Comparison of ENCODE assay signal across 28 mouse cellular contexts in genomic region chr3:114759290-114760002, GRCm38 (mm10).
DNase-seq lines count a peak whose midpoint lies in the region; ATAC-seq and TF ChIP-seq lines count a peak whose summit lies in the region.
"Had no signal": no experiment of that assay in that cellular context is flagged by ENCODE, and none has a peak within 500 bp of the region (broad histone marks: within the 10 kb centered on the region; RNA-seq: fewer than 3 reads in every experiment).

No protein-coding gene starts in this region.

- H3K9ac ChIP-seq in forebrain, embryonic 11.5 days (ENCODE audit: low read length): no peak overlapping the region
- H3K9ac ChIP-seq in forebrain, embryonic 12.5 days: no peak overlapping the region
- H3K9ac ChIP-seq in hindbrain, postnatal 0 days (replicated peaks; ENCODE audit: low read length): no peak overlapping the region
- H3K9ac ChIP-seq in hindbrain, embryonic 12.5 days: no peak overlapping the region
- no peak overlapping the region for H3K9ac ChIP-seq in midbrain, postnatal 0 days (replicated peaks; ENCODE audit: low read length, poor library complexity, severe bottlenecking)
- no peak overlapping the region for H3K9ac ChIP-seq in midbrain, embryonic 16.5 days (ENCODE audit: low read depth, low read length)
- H3K9ac ChIP-seq in intestine, postnatal 0 days (ENCODE audit: low read depth, low read length): no peak overlapping the region
- H3K9ac ChIP-seq: embryonic facial prominence, embryonic 12.5 days; hindbrain, embryonic 13.5 days; liver, embryonic 14.5 days; lung, embryonic 14.5 days; neural tube, embryonic 13.5 days had no signal

- H3K36me3 ChIP-seq in forebrain, embryonic 11.5 days (ENCODE audit: control insufficient read depth, insufficient read depth, low read length): no peaks in the 10 kb centered on the region
- no peaks in the 10 kb centered on the region for H3K36me3 ChIP-seq in forebrain, embryonic 12.5 days (replicated peaks)
- no peaks in the 10 kb centered on the region for H3K36me3 ChIP-seq in hindbrain, postnatal 0 days (ENCODE audit: insufficient read depth, low read length)
- no peaks in the 10 kb centered on the region for H3K36me3 ChIP-seq in hindbrain, embryonic 12.5 days
- H3K36me3 ChIP-seq in midbrain, postnatal 0 days (ENCODE audit: insufficient read depth, low read length): no peaks in the 10 kb centered on the region
- H3K36me3 ChIP-seq in midbrain, embryonic 16.5 days (ENCODE audit: control insufficient read depth, insufficient read depth, low read length): no peaks in the 10 kb centered on the region
- H3K36me3 ChIP-seq in intestine, postnatal 0 days (ENCODE audit: control insufficient read depth, insufficient read depth): no peaks in the 10 kb centered on the region
- H3K36me3 ChIP-seq: embryonic facial prominence, embryonic 12.5 days; hindbrain, embryonic 13.5 days; neural tube, embryonic 13.5 days had no signal

- H3K4me2 ChIP-seq in forebrain, embryonic 11.5 days (ENCODE audit: low read depth, low read length, severe bottlenecking): no peak overlapping the region
- H3K4me2 ChIP-seq in forebrain, embryonic 12.5 days: no peak overlapping the region
- no peak overlapping the region for H3K4me2 ChIP-seq in hindbrain, postnatal 0 days (ENCODE audit: low read depth, low read length)
- H3K4me2 ChIP-seq in hindbrain, embryonic 12.5 days (replicated peaks): no peak overlapping the region
- H3K4me2 ChIP-seq in midbrain, postnatal 0 days (ENCODE audit: low read depth, low read length, poor library complexity, severe bottlenecking): no peak overlapping the region
- no peak overlapping the region for H3K4me2 ChIP-seq in midbrain, embryonic 16.5 days (ENCODE audit: low read length)
- H3K4me2 ChIP-seq in intestine, postnatal 0 days (replicated peaks; ENCODE audit: low read depth): no peak overlapping the region
- H3K4me2 ChIP-seq: embryonic facial prominence, embryonic 12.5 days; hindbrain, embryonic 13.5 days; lung, embryonic 14.5 days; neural tube, embryonic 13.5 days had no signal

- no peak overlapping the region for H3K27ac ChIP-seq in forebrain, embryonic 11.5 days (ENCODE audit: low read depth, low read length)
- H3K27ac ChIP-seq in forebrain, embryonic 12.5 days: no peak overlapping the region
- H3K27ac ChIP-seq in hindbrain, postnatal 0 days: no peak overlapping the region
- H3K27ac ChIP-seq in hindbrain, embryonic 12.5 days: no peak overlapping the region
- H3K27ac ChIP-seq in midbrain, postnatal 0 days (ENCODE audit: low read depth, low read length): no peak overlapping the region
- no peak overlapping the region for H3K27ac ChIP-seq in midbrain, embryonic 16.5 days (ENCODE audit: low read length)
- no peak overlapping the region for H3K27ac ChIP-seq in intestine, postnatal 0 days (ENCODE audit: low read depth, low read length)
- H3K27ac ChIP-seq: embryonic facial prominence, embryonic 12.5 days; hindbrain, embryonic 13.5 days; liver, embryonic 14.5 days; neural tube, embryonic 13.5 days; stomach, postnatal 0 days had no signal

- no peaks in the 10 kb centered on the region for H3K9me3 ChIP-seq in forebrain, embryonic 11.5 days (ENCODE audit: control insufficient read depth, low read length)
- no peaks in the 10 kb centered on the region for H3K9me3 ChIP-seq in forebrain, embryonic 12.5 days
- no peaks in the 10 kb centered on the region for H3K9me3 ChIP-seq in hindbrain, postnatal 0 days (ENCODE audit: low read length)
- H3K9me3 ChIP-seq in hindbrain, embryonic 12.5 days (replicated peaks): no peaks in the 10 kb centered on the region
- no peaks in the 10 kb centered on the region for H3K9me3 ChIP-seq in midbrain, postnatal 0 days (ENCODE audit: low read length)
- no peaks in the 10 kb centered on the region for H3K9me3 ChIP-seq in midbrain, embryonic 16.5 days (replicated peaks; ENCODE audit: control insufficient read depth, low read length, poor library complexity, severe bottlenecking)
- no peaks in the 10 kb centered on the region for H3K9me3 ChIP-seq in intestine, postnatal 0 days (ENCODE audit: control insufficient read depth)
- H3K9me3 ChIP-seq: embryonic facial prominence, embryonic 12.5 days; hindbrain, embryonic 13.5 days; neural tube, embryonic 13.5 days had no signal

- DNase-seq in forebrain, embryonic 11.5 days (ENCODE audit: low spot score): no peak
- DNase-seq in hindbrain, postnatal 0 days (ENCODE audit: low spot score): peak; percentile 29
- peak; percentile 32 for DNase-seq in midbrain, postnatal 0 days (ENCODE audit: low spot score)
- no peak for DNase-seq in thymus, postnatal 4 days
- DNase-seq: adrenal gland, adult 8-10 months; cerebellum, adult 11-12 months; cerebellum, adult 9-11 months; embryo, embryonic 11 days; heart, postnatal 14 days; kidney, adult 8-10 months; kidney, postnatal 10 days; layer of hippocampus, adult 9-11 months; liver; lung, embryonic 14.5 days; right cerebral cortex, postnatal 4 days; thymus, adult 18-20 months; thymus, postnatal 25 days had no signal

- peak; percentile 83 for ATAC-seq in forebrain, embryonic 11.5 days (replicated peaks; ENCODE audit: low FRiP score)
- ATAC-seq in forebrain, embryonic 12.5 days (ENCODE audit: low FRiP score): no peak
- no peak for ATAC-seq in hindbrain, postnatal 0 days
- ATAC-seq in hindbrain, embryonic 12.5 days (ENCODE audit: low FRiP score): no peak
- ATAC-seq in midbrain, postnatal 0 days (ENCODE audit: low FRiP score): no peak
- no peak for ATAC-seq in midbrain, embryonic 16.5 days
- ATAC-seq in intestine, postnatal 0 days: no peak
- ATAC-seq: activated CD4-positive, CD25-positive, alpha-beta regulatory T cell, adult 4 months had no signal

- WGBS in forebrain, embryonic 11.5 days: 18% methylated on average over 1 of the region's 1 CpGs
- 11% methylated on average over 1 of the region's 1 CpGs for whole genome bisulfite sequencing in forebrain, embryonic 12.5 days
- 21% methylated on average over 1 of the region's 1 CpGs for WGBS in hindbrain, postnatal 0 days
- 38% methylated on average over 1 of the region's 1 CpGs for WGBS in hindbrain, embryonic 12.5 days
- 15% methylated on average over 1 of the region's 1 CpGs for WGBS in midbrain, postnatal 0 days
- 19% methylated on average over 1 of the region's 1 CpGs for whole genome bisulfite sequencing in midbrain, embryonic 16.5 days
- 66% methylated on average over 1 of the region's 1 CpGs for WGBS in intestine, postnatal 0 days

- no peaks in the 10 kb centered on the region for H3K4me1 ChIP-seq in forebrain, embryonic 11.5 days (replicated peaks; ENCODE audit: control insufficient read depth, insufficient read depth, low read length)
- H3K4me1 ChIP-seq in forebrain, embryonic 12.5 days: no peaks in the 10 kb centered on the region; the same call in 1 of the 2 replicates
- H3K4me1 ChIP-seq in hindbrain, postnatal 0 days (ENCODE audit: insufficient read depth, low read length): no peaks in the 10 kb centered on the region
- H3K4me1 ChIP-seq in hindbrain, embryonic 12.5 days: no peaks in the 10 kb centered on the region
- H3K4me1 ChIP-seq in midbrain, postnatal 0 days (ENCODE audit: insufficient read depth, low read length): no peaks in the 10 kb centered on the region
- H3K4me1 ChIP-seq in midbrain, embryonic 16.5 days (ENCODE audit: control insufficient read depth, insufficient read depth, low read length): no peaks in the 10 kb centered on the region
- H3K4me1 ChIP-seq in intestine, postnatal 0 days (replicated peaks; ENCODE audit: control insufficient read depth, insufficient read depth, low read length): no peaks in the 10 kb centered on the region
- H3K4me1 ChIP-seq: embryonic facial prominence, embryonic 12.5 days; hindbrain, embryonic 13.5 days; neural tube, embryonic 13.5 days had no signal

- H3K4me3 ChIP-seq in forebrain, embryonic 11.5 days (ENCODE audit: low read depth, low read length): no peak overlapping the region
- H3K4me3 ChIP-seq in forebrain, embryonic 12.5 days (replicated peaks): no peak overlapping the region
- no peak overlapping the region for H3K4me3 ChIP-seq in hindbrain, postnatal 0 days (ENCODE audit: low read length)
- H3K4me3 ChIP-seq in hindbrain, embryonic 12.5 days: no peak overlapping the region
- no peak overlapping the region for H3K4me3 ChIP-seq in midbrain, postnatal 0 days (ENCODE audit: low read depth, low read length)
- no peak overlapping the region for H3K4me3 ChIP-seq in midbrain, embryonic 16.5 days (ENCODE audit: low read depth, low read length)
- H3K4me3 ChIP-seq in intestine, postnatal 0 days (ENCODE audit: low read depth, low read length): no peak overlapping the region
- H3K4me3 ChIP-seq: embryonic facial prominence, embryonic 12.5 days; hindbrain, embryonic 13.5 days; neural tube, embryonic 13.5 days had no signal

- TF ChIP-seq CTCF in hindbrain, postnatal 0 days (IDR thresholded peaks at IDR 0.05; ENCODE audit: low read depth): no peak
- TF ChIP-seq CTCF in midbrain, postnatal 0 days (IDR thresholded peaks at IDR 0.05): no peak
- TF ChIP-seq CTCF in intestine, postnatal 0 days (IDR thresholded peaks at IDR 0.05; ENCODE audit: low read depth): no peak

- no peaks in the 10 kb centered on the region for H3K27me3 ChIP-seq in forebrain, embryonic 11.5 days (ENCODE audit: control insufficient read depth, insufficient read depth, low read length)
- H3K27me3 ChIP-seq in forebrain, embryonic 12.5 days: 0 out of 2 replicates have a peak, but pooled peaks cover 3% of the 10 kb centered on the region
- no peaks in the 10 kb centered on the region for H3K27me3 ChIP-seq in hindbrain, postnatal 0 days (ENCODE audit: insufficient read depth, low read length)
- no peaks in the 10 kb centered on the region for H3K27me3 ChIP-seq in hindbrain, embryonic 12.5 days
- H3K27me3 ChIP-seq in midbrain, postnatal 0 days (ENCODE audit: insufficient read depth, low read length): no peaks in the 10 kb centered on the region
- H3K27me3 ChIP-seq in midbrain, embryonic 16.5 days (ENCODE audit: control insufficient read depth, insufficient read depth, low read depth, low read length): no peaks in the 10 kb centered on the region
- H3K27me3 ChIP-seq in intestine, postnatal 0 days (replicated peaks; ENCODE audit: control insufficient read depth, insufficient read depth, low read length): no peaks in the 10 kb centered on the region
- H3K27me3 ChIP-seq: CH12.LX; embryonic facial prominence, embryonic 12.5 days; hindbrain, embryonic 13.5 days; neural tube, embryonic 13.5 days had no signal

Comparison
In these comparisons a context has a peak if more than half of its experiments do, and no peak if none do; other contexts are left out.
1. DNase-seq: peak in hindbrain, postnatal 0 days (single experiment) and midbrain, postnatal 0 days (single experiment); none in forebrain, embryonic 11.5 days (single experiment) and thymus, postnatal 4 days (single experiment).